Mouse (Mus musculus) spleen, embryonic (tissue): ENCODE data around the gene Lpin3.

Experiments used
- CTCF ChIA-PET: fragments of 350-600 bp; sonication (Branson Sonifier 250); formaldehyde crosslinking; loops from one replicate; lab custom pipeline; 2022; lab: Charles Lee

The Lpin3 gene

GRCm38 (mm10) chr2:160880453-160881195 is at the start of gene Lpin3:
Gene Lpin3 (plus strand): TSS chr2:160880670.
- CTCF ChIA-PET: no interaction called here

- CTCF ChIA-PET: no interaction called here
Observed at GRCm38 (mm10) chr2:160840838-160841237, 39.6 kb upstream of the Lpin3 start.

GRCm38 (mm10) chr2:160847664-160848063 is 32.8 kb upstream of the Lpin3 start:
- CTCF ChIA-PET: interaction anchor here (0.6 kb wide), 1 partner anchor 260 kb away, joined by 3 read pairs; no protein-coding TSS in a partner anchor

- CTCF ChIA-PET: interaction anchor here (0.6 kb wide), 1 partner anchor 260 kb away, joined by 3 read pairs; no protein-coding TSS in a partner anchor
Observed at GRCm38 (mm10) chr2:160848186-160848585, 32.3 kb upstream of the Lpin3 start.

- CTCF ChIA-PET: interaction anchor here (0.6 kb wide), 1 partner anchor 13 kb away, joined by 6 read pairs; no protein-coding TSS in a partner anchor
Observed at GRCm38 (mm10) chr2:160849617-160850240, 30.7 kb upstream of the Lpin3 start.

- CTCF ChIA-PET: no interaction called here
Observed at GRCm38 (mm10) chr2:160850360-160850759, 30.1 kb upstream of the Lpin3 start.

- CTCF ChIA-PET: no interaction called here
Observed at GRCm38 (mm10) chr2:160854687-160855086, 25.8 kb upstream of the Lpin3 start.

- CTCF ChIA-PET: interaction anchor here (1.0 kb wide), 1 partner anchor 22 kb away, joined by 3 read pairs; no protein-coding TSS in a partner anchor
Observed at GRCm38 (mm10) chr2:160856359-160857102, 23.9 kb upstream of the Lpin3 start.

- CTCF ChIA-PET: no interaction called here
Observed at GRCm38 (mm10) chr2:160860363-160860762, 20.1 kb upstream of the Lpin3 start.

GRCm38 (mm10) chr2:160864112-160864511 is 16.4 kb upstream of the Lpin3 start:
- CTCF ChIA-PET: no interaction called here

GRCm38 (mm10) chr2:160865266-160865665 is 15.2 kb upstream of the Lpin3 start:
- CTCF ChIA-PET: no interaction called here

- CTCF ChIA-PET: no interaction called here
Observed at GRCm38 (mm10) chr2:160869446-160869845, 11.0 kb upstream of the Lpin3 start.

- CTCF ChIA-PET: no interaction called here
Observed at GRCm38 (mm10) chr2:160871310-160871709, 9.2 kb upstream of the Lpin3 start.

- CTCF ChIA-PET: no interaction called here
Observed at GRCm38 (mm10) chr2:160872395-160872794, 8.1 kb upstream of the Lpin3 start.

- CTCF ChIA-PET: interaction anchor here (1.0 kb wide), 1 partner anchor 12 kb away, joined by 4 read pairs; no protein-coding TSS in a partner anchor
Observed at GRCm38 (mm10) chr2:160872890-160873382, 7.5 kb upstream of the Lpin3 start, which contains the start of gene Zhx3. Gene Zhx3 (minus strand): TSS chr2:160872998.

GRCm38 (mm10) chr2:160874231-160874877 is 6.1 kb upstream of the Lpin3 start:
- CTCF ChIA-PET: interaction anchor here (1.0 kb wide), 1 partner anchor 11 kb away, joined by 4 read pairs; no protein-coding TSS in a partner anchor

GRCm38 (mm10) chr2:160876115-160876514 is 4.4 kb upstream of the Lpin3 start:
- CTCF ChIA-PET: interaction anchor here (0.9 to 1.7 kb wide), 2 partner anchors 9 to 146 kb away, joined by 3 to 5 read pairs; no protein-coding TSS in a partner anchor

- CTCF ChIA-PET: interaction anchor here (0.7 kb wide), 1 partner anchor 9 kb away, joined by 6 read pairs; no protein-coding TSS in a partner anchor
Observed at GRCm38 (mm10) chr2:160881462-160882101, 1.1 kb downstream of the Lpin3 start.

- CTCF ChIA-PET: no interaction called here
Observed at GRCm38 (mm10) chr2:160882436-160882835, 2.0 kb downstream of the Lpin3 start.

- CTCF ChIA-PET: no interaction called here
Observed at GRCm38 (mm10) chr2:160883912-160884311, 3.4 kb downstream of the Lpin3 start.
